Mouse (Mus musculus): ENCODE results near the gene Zfp60. TPM values are rescaled to one million over a fixed set of nuclear protein-coding genes. Genes with fewer than 3 reads are reported as not detected.

The Zfp60 gene
- total RNA-seq (2021), result 1 to 10 TPM; 8.8 to 8.9 TPM
- polyA plus RNA-seq (2012; rRNA removed), result 1.6 and 3.7 TPM in 2 replicates
- long read RNA-seq, full-length matches to known transcripts, result 3 of 4 reads
- long read RNA-seq, partial matches to known transcripts, result 0 of 4 reads
- long read RNA-seq, other reads (novel, unspliced or antisense), result 1 of 4 reads

- Histone ChIP-seq H3K4me1 (ENCODE audit: control insufficient read depth, insufficient read depth, low read length) (no peaks in the 10 kb centered on the region; the same call in 1 of the 2 replicates), H3K79me2 (replicated peaks; ENCODE audit: control insufficient read depth, insufficient read depth, low read length) (0 out of 2 replicates have a peak, but pooled peaks cover 2% of the 10 kb centered on the region), H3K27ac (peak within 1 kb of the TSS; percentile 77), H3K36me3 (ENCODE audit: control insufficient read depth, insufficient read depth, low read length) (no peaks in the 10 kb centered on the region), H3K4me3 (peak within 1 kb of the TSS; percentile 69), H3K27me3 (ENCODE audit: control insufficient read depth, insufficient read depth, low read length) (no peaks in the 10 kb centered on the region), H3K9ac (ENCODE audit: low read depth, low read length) (peak within 1 kb of the TSS; percentile 85)
- TF ChIP-seq CTCF (IDR thresholded peaks at IDR 0.05), result peak; percentile 68
- peak; percentile 94 for TF ChIP-seq POLR2A (IDR thresholded peaks at IDR 0.05; ENCODE audit: insufficient read depth, low read depth, low read length)
- TF ChIP-seq EP300 (IDR thresholded peaks at IDR 0.05; ENCODE audit: insufficient read depth, low read depth, low read length), result peak; percentile 26; the same call in 1 of the 2 replicates
- DNase-seq, result peak; percentile 87 to 88
- under 1% methylated on average over 35 of the region's 35 CpGs for WGBS
- intact Hi-C loops (cut with DNase I), result loop anchor here (5.0 kb wide), 1 partner anchor 71 kb away; no protein-coding TSS in a partner anchor
Observed at GRCm38 (mm10) chr7:27731281-27731883, at the start of gene Zfp60. Zfp60 (plus strand) TSS chr7:27731389.

GRCm38 (mm10) chr7:27683218-27683617 lies 48.0 kb upstream of the Zfp60 start:
- intact Hi-C loops (cut with DNase I), result no loop called here
- no peaks in the 10 kb centered on the region for H3K79me2 ChIP-seq (replicated peaks; ENCODE audit: control insufficient read depth, insufficient read depth, low read length)
- H3K4me3 ChIP-seq, result no peak overlapping the region
- H3K27me3 ChIP-seq (ENCODE audit: control insufficient read depth, insufficient read depth, low read length), result no peaks in the 10 kb centered on the region
- no peak overlapping the region for H3K27ac ChIP-seq
- H3K9ac ChIP-seq (ENCODE audit: low read depth, low read length), result no peak overlapping the region
- TF ChIP-seq EP300 (IDR thresholded peaks at IDR 0.05; ENCODE audit: insufficient read depth, low read depth, low read length) (no peak), CTCF (IDR thresholded peaks at IDR 0.05) (no peak), POLR2A (IDR thresholded peaks at IDR 0.05; ENCODE audit: insufficient read depth, low read depth, low read length) (no peak)
- no peaks in the 10 kb centered on the region; the same call in 1 of the 2 replicates for H3K4me1 ChIP-seq (ENCODE audit: control insufficient read depth, insufficient read depth, low read length)
- H3K36me3 ChIP-seq (ENCODE audit: control insufficient read depth, insufficient read depth, low read length), result no peaks in the 10 kb centered on the region
- 2% methylated on average over 2 of the region's 2 CpGs for WGBS
- no peak for DNase-seq

GRCm38 (mm10) chr7:27685220-27685619 lies 46.0 kb upstream of the Zfp60 start:
- H3K4me3 ChIP-seq, result no peak overlapping the region
- no peaks in the 10 kb centered on the region for H3K27me3 ChIP-seq (ENCODE audit: control insufficient read depth, insufficient read depth, low read length)
- WGBS, result 23% methylated on average over 5 of the region's 5 CpGs
- no peaks in the 10 kb centered on the region for H3K36me3 ChIP-seq (ENCODE audit: control insufficient read depth, insufficient read depth, low read length)
- intact Hi-C loops (cut with DNase I), result loop anchor here (1.0 to 5.0 kb wide), 5 partner anchors 34 to 553 kb away; partner anchors contain the start of genes Akt2 and Ltbp4
- no peak overlapping the region for H3K27ac ChIP-seq
- no peaks in the 10 kb centered on the region for H3K79me2 ChIP-seq (replicated peaks; ENCODE audit: control insufficient read depth, insufficient read depth, low read length)
- H3K9ac ChIP-seq (ENCODE audit: low read depth, low read length), result no peak overlapping the region
- TF ChIP-seq POLR2A (IDR thresholded peaks at IDR 0.05; ENCODE audit: insufficient read depth, low read depth, low read length) (no peak), CTCF (IDR thresholded peaks at IDR 0.05) (no peak), EP300 (IDR thresholded peaks at IDR 0.05; ENCODE audit: insufficient read depth, low read depth, low read length) (no peak)
- DNase-seq, result no peak
- H3K4me1 ChIP-seq (ENCODE audit: control insufficient read depth, insufficient read depth, low read length), result no peaks in the 10 kb centered on the region; the same call in 1 of the 2 replicates

DNA sequence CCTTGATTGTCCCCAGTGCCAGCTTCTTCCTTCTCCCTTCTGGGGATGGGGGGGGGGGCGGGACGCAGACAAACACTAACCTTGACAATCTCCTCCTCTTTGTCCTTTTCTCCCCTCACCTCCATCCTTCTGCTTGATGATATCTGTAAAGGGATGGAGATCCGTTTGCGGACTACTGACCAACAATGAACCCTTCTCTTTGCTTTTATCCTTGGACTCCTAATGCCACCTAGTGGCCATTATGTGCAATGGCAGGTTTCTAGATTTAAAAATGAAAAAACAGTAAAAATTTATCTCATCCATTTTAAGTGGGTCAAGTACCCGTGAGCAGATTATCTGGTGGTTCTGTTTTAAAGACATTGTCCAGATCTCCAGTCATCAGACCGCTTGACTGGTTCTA lies 45.5 kb upstream of the Zfp60 start:
- TF ChIP-seq CTCF (IDR thresholded peaks at IDR 0.05) (peak; percentile 80), POLR2A (IDR thresholded peaks at IDR 0.05; ENCODE audit: insufficient read depth, low read depth, low read length) (no peak)
- Histone ChIP-seq H3K27ac (no peak overlapping the region), H3K36me3 (ENCODE audit: control insufficient read depth, insufficient read depth, low read length) (no peaks in the 10 kb centered on the region), H3K4me3 (no peak overlapping the region), H3K79me2 (replicated peaks; ENCODE audit: control insufficient read depth, insufficient read depth, low read length) (no peaks in the 10 kb centered on the region), H3K4me1 (ENCODE audit: control insufficient read depth, insufficient read depth, low read length) (no peaks in the 10 kb centered on the region; the same call in 1 of the 2 replicates), H3K9ac (ENCODE audit: low read depth, low read length) (no peak overlapping the region), H3K27me3 (ENCODE audit: control insufficient read depth, insufficient read depth, low read length) (no peaks in the 10 kb centered on the region)
- no peak for DNase-seq
- 0% methylated on average over 6 of the region's 6 CpGs for WGBS
- intact Hi-C loops (cut with DNase I), result loop anchor here (1.0 to 5.0 kb wide), 5 partner anchors 34 to 553 kb away; partner anchors contain the start of genes Akt2 and Ltbp4

DNA sequence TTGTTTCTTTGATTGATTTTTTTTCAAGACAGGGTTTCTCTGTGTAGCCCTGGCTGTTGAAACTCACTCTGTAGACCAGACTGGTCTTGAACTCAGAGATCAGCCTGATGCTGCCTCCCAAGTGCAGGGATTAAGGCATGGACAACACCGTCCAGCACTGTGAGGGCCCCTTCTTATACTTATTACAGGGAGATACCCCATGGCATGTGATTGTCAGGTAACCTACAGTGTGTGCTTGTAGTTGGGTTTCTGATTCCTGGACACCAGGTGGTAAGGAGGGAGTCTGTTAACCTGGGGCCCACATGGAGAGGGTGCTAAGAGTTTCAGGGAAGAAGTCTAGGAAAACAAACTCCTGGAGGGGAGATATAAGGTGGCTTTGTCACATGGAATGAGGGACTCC lies 44.1 kb upstream of the Zfp60 start:
- intact Hi-C loops (cut with DNase I), result loop anchor here (5.0 kb wide), 3 partner anchors 95 to 555 kb away; partner anchors contain the start of genes Akt2 and Ltbp4
- 88% methylated on average over 1 of the region's 1 CpGs for WGBS
- H3K79me2 ChIP-seq (replicated peaks; ENCODE audit: control insufficient read depth, insufficient read depth, low read length), result no peaks in the 10 kb centered on the region
- H3K27ac ChIP-seq, result no peak overlapping the region
- H3K4me3 ChIP-seq, result no peak overlapping the region
- no peaks in the 10 kb centered on the region for H3K36me3 ChIP-seq (ENCODE audit: control insufficient read depth, insufficient read depth, low read length)
- no peaks in the 10 kb centered on the region; the same call in 1 of the 2 replicates for H3K4me1 ChIP-seq (ENCODE audit: control insufficient read depth, insufficient read depth, low read length)
- TF ChIP-seq CTCF (IDR thresholded peaks at IDR 0.05), result no peak
- no peak for TF ChIP-seq POLR2A (IDR thresholded peaks at IDR 0.05; ENCODE audit: insufficient read depth, low read depth, low read length)
- no peak for TF ChIP-seq EP300 (IDR thresholded peaks at IDR 0.05; ENCODE audit: insufficient read depth, low read depth, low read length)
- no peak for DNase-seq
- no peak overlapping the region for H3K9ac ChIP-seq (ENCODE audit: low read depth, low read length)
- H3K27me3 ChIP-seq (ENCODE audit: control insufficient read depth, insufficient read depth, low read length), result no peaks in the 10 kb centered on the region

DNA sequence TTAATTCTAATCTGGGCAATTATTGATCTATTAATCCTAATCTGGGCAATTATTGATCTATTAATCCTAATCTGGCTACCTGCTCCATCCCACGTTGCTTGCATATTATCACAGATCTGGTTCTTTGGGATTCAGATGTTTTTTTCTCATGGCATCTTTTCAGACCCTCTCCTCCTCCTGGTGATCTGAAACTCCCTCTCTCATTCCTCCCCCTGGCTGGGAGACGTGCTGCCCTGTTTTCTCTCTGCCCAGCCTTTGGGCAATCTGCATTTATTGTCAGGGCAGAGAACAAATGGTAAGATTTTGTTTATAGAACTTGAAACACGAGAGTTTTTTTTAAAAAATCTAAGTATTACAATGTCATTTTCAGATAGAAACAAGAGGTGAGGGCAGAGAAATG lies 43.4 kb upstream of the Zfp60 start:
- H3K27ac ChIP-seq, result no peak overlapping the region
- no peak overlapping the region for H3K9ac ChIP-seq (ENCODE audit: low read depth, low read length)
- no peak for TF ChIP-seq CTCF (IDR thresholded peaks at IDR 0.05)
- TF ChIP-seq POLR2A (IDR thresholded peaks at IDR 0.05; ENCODE audit: insufficient read depth, low read depth, low read length), result no peak
- TF ChIP-seq EP300 (IDR thresholded peaks at IDR 0.05; ENCODE audit: insufficient read depth, low read depth, low read length), result no peak
- H3K79me2 ChIP-seq (replicated peaks; ENCODE audit: control insufficient read depth, insufficient read depth, low read length), result no peaks in the 10 kb centered on the region
- no peaks in the 10 kb centered on the region; the same call in 1 of the 2 replicates for H3K4me1 ChIP-seq (ENCODE audit: control insufficient read depth, insufficient read depth, low read length)
- WGBS, result 72% methylated on average over 3 of the region's 3 CpGs
- no peaks in the 10 kb centered on the region for H3K27me3 ChIP-seq (ENCODE audit: control insufficient read depth, insufficient read depth, low read length)
- intact Hi-C loops (cut with DNase I), result loop anchor here (2.0 to 5.0 kb wide), 4 partner anchors 13 to 556 kb away; partner anchors contain the start of genes Akt2, Ltbp4 and Map3k10
- no peaks in the 10 kb centered on the region for H3K36me3 ChIP-seq (ENCODE audit: control insufficient read depth, insufficient read depth, low read length)
- no peak for DNase-seq
- no peak overlapping the region for H3K4me3 ChIP-seq
